Mouse (Mus musculus) kidney, adult 11 months (tissue): ENCODE data around the gene Atg16l1.

Experiments
- DNase-seq: peaks from one replicate; pipeline ENCODE4 v3.0.0; 2022

Gene Atg16l1

DNA sequence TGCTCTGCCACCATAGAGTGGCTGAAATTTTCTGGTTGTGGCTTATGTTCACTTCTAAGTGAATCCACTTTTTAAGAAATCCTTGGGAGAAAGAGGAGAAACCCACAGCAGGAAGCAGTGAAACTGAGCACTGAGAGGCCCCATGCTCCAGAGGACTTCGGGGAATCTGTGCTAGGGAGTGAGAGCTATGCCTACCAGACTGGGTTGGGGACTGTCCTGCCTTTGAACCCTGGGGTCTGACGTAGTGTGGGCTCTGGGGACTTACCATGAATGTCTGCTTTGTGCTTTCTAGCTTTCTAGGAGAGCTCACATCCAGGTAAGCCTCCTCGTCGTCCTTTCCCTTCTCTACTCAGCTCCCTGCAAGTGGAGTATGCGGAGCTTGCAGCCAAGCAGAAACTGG, 81.3 kb downstream of the Atg16l1 start:
- no peak for DNase-seq

DNA sequence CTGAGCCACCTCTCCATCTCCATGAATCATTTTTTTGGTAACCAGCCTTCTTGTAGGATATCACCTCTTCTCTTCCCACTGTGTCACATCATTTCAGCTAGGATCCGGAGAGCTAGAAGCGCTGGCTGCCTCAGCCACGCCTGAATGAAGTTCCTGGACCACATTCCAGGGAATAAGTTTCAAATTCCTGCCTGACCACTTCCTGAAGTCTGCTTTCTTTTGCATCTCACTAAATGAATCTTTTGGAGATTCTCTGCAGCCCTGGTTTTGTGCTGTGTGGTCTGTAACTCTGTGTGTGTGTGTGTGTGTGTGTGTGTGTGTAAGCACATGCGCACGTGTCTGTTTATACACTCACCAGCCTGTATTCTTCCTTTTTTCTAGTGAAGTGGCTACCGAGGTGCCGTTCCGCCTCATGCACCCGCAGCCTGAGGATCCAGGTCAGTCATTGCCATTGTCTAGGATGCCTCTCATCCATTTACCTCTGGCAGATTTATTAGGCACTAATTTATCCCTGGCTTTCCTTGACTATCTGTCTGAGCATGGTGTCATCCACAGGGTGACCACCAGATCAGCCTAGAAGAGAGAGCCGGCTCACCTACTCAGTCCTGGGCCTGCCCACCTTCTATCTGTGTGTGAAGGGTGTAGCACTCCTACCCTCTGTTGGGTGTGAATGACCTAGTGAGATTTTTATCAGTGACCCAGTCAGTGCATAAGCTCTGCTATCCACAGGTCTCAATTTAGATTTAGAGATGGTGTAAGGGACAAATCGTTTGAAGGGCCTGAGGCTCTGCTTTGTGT, 84.9 kb downstream of the Atg16l1 start:
- DNase-seq = no peak
